Mouse (Mus musculus) liver, embryonic 13.5 days (tissue): ENCODE results near the gene Pfkfb4. TPM values are rescaled to one million over a fixed set of nuclear protein-coding genes. Genes with fewer than 3 reads are reported as not detected.

ENCODE experiments used
- ATAC-seq: fragments of 200-750 bp; cut with Nextera tagmentation; 2 replicates; pipeline ENCODE4 v1.8.0; 2017; ENCODE audit warnings: low read depth, mild to moderate bottlenecking, moderate number of reproducible peaks, moderate library complexity
- DNase-seq: peaks from one replicate; pipeline ENCODE4 v3.0.0; 2022
- H3K27ac ChIP-seq: fragments of 300-500 bp; sonication (generic); 2 replicates; pipeline ENCODE4 v1.5.1; 2015; ENCODE audit warnings: moderate library complexity, mild to moderate bottlenecking, inconsistent platforms
- H3K27me3 ChIP-seq: fragments of 300-500 bp; sonication (generic); 2 replicates; pipeline ENCODE4 v1.6.1; 2015; ENCODE audit warnings: mild to moderate bottlenecking, inconsistent platforms
- H3K36me3 ChIP-seq: fragments of 300-500 bp; sonication (generic); 2 replicates; pipeline ENCODE4 v1.6.1; 2015; ENCODE audit warnings: mild to moderate bottlenecking, inconsistent platforms
- H3K4me1 ChIP-seq: fragments of 300-500 bp; sonication (generic); replicated peaks from 2 replicates; pipeline ENCODE4 v1.6.1; 2015; ENCODE audit warnings: inconsistent platforms
- H3K4me2 ChIP-seq: fragments of 300-500 bp; sonication (generic); 2 replicates; pipeline ENCODE4 v1.6.1; 2015; ENCODE audit warnings: inconsistent platforms, mild to moderate bottlenecking, moderate library complexity
- H3K4me3 ChIP-seq: fragments of 300-500 bp; sonication (generic); replicated peaks from 2 replicates; pipeline ENCODE4 v1.5.1; 2015; ENCODE audit warnings: mild to moderate bottlenecking, inconsistent platforms
- H3K9ac ChIP-seq: fragments of 300-500 bp; sonication (generic); 2 replicates; pipeline ENCODE4 v1.6.1; 2015; ENCODE audit warnings: mild to moderate bottlenecking, inconsistent platforms
- H3K9me3 ChIP-seq: fragments of 300-500 bp; sonication (generic); replicated peaks from 2 replicates; pipeline ENCODE4 v1.6.1; 2016; ENCODE audit warnings: inconsistent platforms
- WGBS: fragments of 180-500 bp; shearing (Covaris S2); methylation state at CpG from one replicate; pipeline ENCODE4 v1.1.7; 2015; ENCODE audit not compliant: insufficient replicate concordance; 5-methylcytosine and 5-hydroxymethylcytosine counted together
- polyA plus RNA-seq: library from polyadenylated mRNA; unstranded; fragments of >200 nt; fragmentation: Nextera tagmentation; extraction: Ambion mirVana; gene quantifications from 2 replicates; pipeline ENCODE4 v1.2.1, GENCODE M21; 2015

Pfkfb4 gene
- polyA plus RNA-seq, 1 experiment from 2014 or later, result 2.3 TPM

DNA sequence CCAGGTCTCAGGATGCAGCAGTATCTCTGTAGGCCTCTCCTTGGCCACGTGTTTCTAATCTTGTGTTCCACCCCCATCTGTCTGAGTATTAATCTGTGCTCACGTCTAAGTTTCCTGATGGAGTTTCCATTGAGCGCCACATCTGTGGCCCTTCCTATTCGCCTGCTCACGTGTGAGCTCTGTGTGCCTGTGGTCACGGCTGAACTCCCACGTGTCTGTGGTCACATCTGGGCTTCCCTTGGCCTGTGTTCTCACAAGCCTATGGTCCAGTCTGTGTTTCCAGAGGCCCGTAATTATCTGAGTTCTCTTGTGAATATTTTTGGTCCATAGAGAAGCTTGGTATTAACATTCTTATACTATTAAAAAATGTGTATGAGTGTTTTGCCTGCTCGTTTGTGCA, 15.1 kb upstream of the Pfkfb4 start:
- Histone ChIP-seq H3K9me3 (no peaks in the 10 kb centered on the region), H3K4me2 (no peak overlapping the region), H3K9ac (no peak overlapping the region), H3K36me3 (no peaks in the 10 kb centered on the region), H3K27me3 (no peaks in the 10 kb centered on the region), H3K27ac (no peak overlapping the region), H3K4me1 (no peaks in the 10 kb centered on the region), H3K4me3 (no peak overlapping the region)
- no peak for ATAC-seq
- no peak for DNase-seq
- WGBS, result 53% methylated on average over 9 of the region's 9 CpGs

DNA sequence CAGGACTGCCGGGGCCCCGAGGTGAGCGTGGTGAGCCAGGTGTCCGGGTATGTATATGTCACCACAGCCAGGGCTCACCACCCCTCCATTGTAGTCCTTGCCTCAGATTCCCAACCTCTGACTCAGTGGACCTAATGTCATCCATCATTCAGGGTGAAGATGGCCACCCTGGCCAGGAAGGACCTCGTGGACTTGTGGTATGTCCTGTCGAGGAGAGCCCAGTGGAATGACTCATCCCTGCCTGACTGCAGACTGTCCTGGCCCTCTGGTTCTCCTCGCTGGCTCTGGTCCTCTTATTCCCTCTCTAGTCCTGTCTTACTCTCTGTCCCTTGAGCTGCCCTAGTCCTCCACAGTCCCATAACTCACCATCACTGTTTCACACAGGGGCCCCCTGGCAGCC, 13.6 kb upstream of the Pfkfb4 start:
- Histone ChIP-seq H3K9ac (no peak overlapping the region), H3K27me3 (no peaks in the 10 kb centered on the region), H3K4me1 (peaks cover 5% of the 10 kb centered on the region), H3K9me3 (no peaks in the 10 kb centered on the region), H3K4me2 (no peak overlapping the region), H3K27ac (no peak overlapping the region), H3K36me3 (no peaks in the 10 kb centered on the region), H3K4me3 (no peak overlapping the region)
- 55% methylated on average over 7 of the region's 7 CpGs for WGBS
- no peak for DNase-seq
- ATAC-seq, result no peak

DNA sequence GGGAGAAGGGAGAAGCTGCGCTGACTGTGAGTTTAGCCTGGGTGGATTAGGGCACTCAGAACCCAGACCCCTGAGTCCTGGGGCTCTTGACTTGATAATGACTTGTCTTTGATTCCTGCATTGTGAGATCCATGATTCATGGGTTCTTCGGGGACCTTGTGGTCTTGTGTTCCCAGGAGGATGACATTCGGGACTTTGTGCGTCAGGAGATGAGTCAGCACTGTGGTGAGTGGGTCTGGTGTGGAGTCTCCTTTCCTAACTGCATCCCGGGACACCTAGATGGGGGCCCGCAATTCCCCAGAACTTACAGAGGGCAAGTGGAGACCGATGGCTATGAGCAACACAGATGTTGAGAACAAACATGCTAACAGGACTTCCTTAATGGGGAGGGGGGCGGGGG, 9.1 kb upstream of the Pfkfb4 start:
- DNase-seq (no peak), ATAC-seq (no peak)
- H3K9me3 ChIP-seq, result no peaks in the 10 kb centered on the region
- H3K27me3 ChIP-seq, result 0 out of 2 replicates have a peak, but pooled peaks cover 7% of the 10 kb centered on the region
- no peak overlapping the region for H3K9ac ChIP-seq
- WGBS, result 54% methylated on average over 8 of the region's 8 CpGs
- peaks cover 17% of the 10 kb centered on the region for H3K4me1 ChIP-seq
- no peak overlapping the region for H3K4me3 ChIP-seq
- H3K27ac ChIP-seq, result no peak overlapping the region
- no peak overlapping the region for H3K4me2 ChIP-seq
- H3K36me3 ChIP-seq, result no peaks in the 10 kb centered on the region

DNA sequence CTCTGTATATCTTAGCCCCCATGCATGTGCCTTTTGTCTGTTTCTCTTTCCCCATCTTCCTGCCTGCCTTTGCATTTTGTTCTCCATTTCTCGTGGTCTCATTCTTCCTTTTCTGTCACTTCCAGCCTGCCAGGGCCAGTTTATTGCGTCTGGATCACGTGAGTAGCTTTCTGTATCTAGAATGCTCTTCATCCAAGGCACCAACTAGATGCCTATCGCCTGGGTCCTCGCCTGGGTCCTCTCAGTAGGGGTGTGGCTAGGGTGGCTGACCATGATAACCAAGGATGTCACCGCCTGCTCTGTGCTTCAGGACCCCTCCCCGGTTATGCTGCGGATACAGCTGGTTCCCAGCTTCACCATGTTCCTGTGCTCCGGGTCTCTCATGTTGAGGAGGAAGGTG, 8.4 kb upstream of the Pfkfb4 start:
- peak overlapping the region; percentile 6; the same call in 1 of the 2 replicates for H3K4me3 ChIP-seq
- no peaks in the 10 kb centered on the region for H3K36me3 ChIP-seq
- H3K27me3 ChIP-seq, result 0 out of 2 replicates have a peak, but pooled peaks cover 7% of the 10 kb centered on the region
- H3K9me3 ChIP-seq, result no peaks in the 10 kb centered on the region
- ATAC-seq (peak; percentile 85), DNase-seq (peak; percentile 56)
- H3K9ac ChIP-seq, result peak overlapping the region; percentile 29; the same call in 1 of the 2 replicates
- 30% methylated on average over 9 of the region's 9 CpGs for WGBS
- peak overlapping the region; percentile 48 for H3K4me2 ChIP-seq
- peaks cover 24% of the 10 kb centered on the region for H3K4me1 ChIP-seq
- peak overlapping the region; percentile 19; the same call in 1 of the 2 replicates for H3K27ac ChIP-seq

DNA sequence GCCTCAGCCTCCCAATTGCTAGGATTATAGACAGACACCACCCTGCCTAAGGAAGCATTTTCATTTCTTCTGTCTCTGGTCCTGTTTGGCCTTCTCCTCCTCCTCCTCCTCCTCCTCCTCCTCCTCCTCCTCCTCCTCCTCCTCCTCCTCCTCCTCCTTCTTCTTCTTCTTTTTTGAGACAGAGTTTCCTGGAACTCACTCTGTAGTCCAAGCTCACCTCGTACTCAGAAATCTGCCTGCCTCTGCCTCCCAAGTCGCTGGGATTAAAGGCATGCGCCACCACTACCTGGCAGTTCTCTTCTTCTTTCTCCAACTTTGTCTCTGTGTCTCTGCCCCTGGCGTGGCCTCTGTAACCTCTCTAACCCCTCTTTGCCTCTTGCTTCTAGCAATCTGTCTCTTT, 5.9 kb upstream of the Pfkfb4 start, which contains the start of gene Ucn2:
Ucn2 (plus strand) TSS at position 301 of the 400 bp plus-strand sequence.
- ATAC-seq, result no peak
- peaks cover 49% of the 10 kb centered on the region for H3K4me1 ChIP-seq

DNA sequence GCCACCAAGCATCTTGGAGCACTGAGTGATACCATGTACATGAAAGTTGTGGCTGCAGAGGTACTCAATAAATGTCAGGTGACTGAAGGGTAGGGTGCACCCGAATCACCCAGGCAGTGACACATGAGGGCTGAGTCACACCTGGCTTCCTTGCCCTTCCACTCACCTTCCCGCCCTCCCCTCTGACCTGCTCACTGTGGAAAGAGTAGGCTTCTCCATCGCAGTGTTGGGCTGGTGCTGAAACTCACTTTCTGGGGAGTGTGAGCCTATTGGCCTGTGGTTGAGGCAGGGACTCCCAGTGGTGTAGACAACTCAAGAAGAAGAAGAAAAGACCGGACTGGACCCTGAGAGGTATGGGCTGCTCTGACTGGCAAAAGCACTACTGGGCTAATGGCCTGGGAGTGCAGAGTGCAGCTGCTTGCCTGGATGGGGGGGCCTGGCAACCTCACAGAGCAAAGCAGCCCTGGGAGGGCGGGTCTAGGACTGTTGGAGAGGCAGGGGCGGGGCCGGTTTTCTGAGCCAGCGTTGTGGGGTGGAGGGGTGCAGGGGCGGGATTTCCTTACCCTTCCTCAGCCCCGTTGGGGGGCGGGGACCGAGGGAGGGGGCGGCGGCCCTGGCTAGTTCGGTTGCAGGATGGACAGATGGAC, 3.8 kb upstream of the Pfkfb4 start:
- Histone ChIP-seq H3K4me3 (no peak overlapping the region), H3K27me3 (0 out of 2 replicates have a peak, but pooled peaks cover 7% of the 10 kb centered on the region), H3K27ac (no peak overlapping the region), H3K4me1 (peaks cover 64% of the 10 kb centered on the region), H3K36me3 (no peaks in the 10 kb centered on the region), H3K9ac (no peak overlapping the region), H3K9me3 (no peaks in the 10 kb centered on the region), H3K4me2 (0 out of 2 replicates have a peak overlapping the region, but pooled peaks have one; percentile 21)
- ATAC-seq (no peak), DNase-seq (peak; percentile 45)
- WGBS, result 19% methylated on average over 14 of the region's 15 CpGs

More for the DNA sequence above, 5.9 kb upstream of the Pfkfb4 start, which contains the start of gene Ucn2:
- H3K27ac ChIP-seq, result no peak within 1 kb of the TSS
- no peak for DNase-seq
- no peak within 1 kb of the TSS for H3K4me3 ChIP-seq
- no peaks in the 10 kb centered on the region for H3K36me3 ChIP-seq
- no peak within 1 kb of the TSS for H3K4me2 ChIP-seq
- 55% methylated on average over 4 of the region's 4 CpGs for WGBS
- H3K9ac ChIP-seq, result no peak within 1 kb of the TSS
- H3K9me3 ChIP-seq, result no peaks in the 10 kb centered on the region
- H3K27me3 ChIP-seq, result 0 out of 2 replicates have a peak, but pooled peaks cover 7% of the 10 kb centered on the region

DNA sequence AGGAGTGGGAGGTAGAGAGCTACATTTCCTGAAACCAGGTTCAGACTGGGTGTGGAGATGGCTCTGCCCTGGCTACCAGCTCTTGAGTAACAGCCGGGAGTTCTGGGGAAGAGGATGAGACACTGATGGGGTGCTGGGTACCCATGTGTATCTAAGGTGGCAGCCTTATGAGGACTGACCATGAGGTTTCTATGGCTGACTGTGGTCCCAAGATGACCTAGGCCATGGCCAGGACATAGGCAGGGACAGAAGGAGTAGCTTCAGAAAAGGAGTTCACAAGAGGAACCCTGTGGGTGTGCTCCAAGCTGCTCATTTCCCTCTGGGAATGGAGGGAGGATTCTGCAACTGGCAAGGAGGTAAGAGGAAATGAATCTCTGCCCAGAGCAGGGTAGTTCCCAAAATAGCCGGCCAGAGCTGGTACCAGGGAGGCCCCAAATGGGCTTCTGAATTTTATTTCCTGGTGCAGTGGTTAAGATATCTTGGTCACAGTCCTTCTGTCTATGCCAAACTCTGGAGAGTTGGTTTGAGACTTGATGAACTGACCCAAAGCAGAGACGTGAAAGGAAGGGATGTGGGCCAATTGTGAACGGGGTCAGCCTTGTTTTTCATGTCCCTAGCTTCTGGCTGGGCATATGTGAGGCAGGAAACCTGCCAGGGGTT, 1.6 kb upstream of the Pfkfb4 start:
- Histone ChIP-seq H3K4me3 (no peak overlapping the region), H3K4me2 (no peak overlapping the region), H3K27me3 (0 out of 2 replicates have a peak, but pooled peaks cover 3% of the 10 kb centered on the region), H3K36me3 (no peaks in the 10 kb centered on the region), H3K9me3 (no peaks in the 10 kb centered on the region), H3K9ac (no peak overlapping the region), H3K27ac (peak overlapping the region; percentile 23; the same call in 1 of the 2 replicates), H3K4me1 (peaks cover 59% of the 10 kb centered on the region)
- ATAC-seq, result no peak
- WGBS, result 63% methylated on average over 4 of the region's 4 CpGs
- DNase-seq, result no peak

DNA sequence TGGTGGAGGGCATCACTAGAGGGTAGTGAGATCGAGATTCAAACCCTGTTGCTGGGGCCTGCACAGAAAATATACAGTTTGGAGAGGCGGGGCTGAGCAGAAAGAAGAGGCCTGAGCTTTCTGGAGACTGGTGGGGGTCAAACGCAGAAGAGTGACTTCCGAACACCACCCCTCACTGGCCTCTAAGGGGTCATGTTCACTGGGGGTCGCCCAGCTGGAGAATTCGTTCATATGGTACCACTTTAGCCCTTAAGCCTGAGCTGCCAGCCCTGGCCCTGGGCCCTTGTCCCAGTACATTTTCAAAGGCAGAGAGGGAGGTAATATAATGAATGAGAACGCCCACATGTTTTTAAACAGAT, 1.1 kb upstream of the Pfkfb4 start:
- no peaks in the 10 kb centered on the region for H3K36me3 ChIP-seq
- WGBS, result 71% methylated on average over 7 of the region's 7 CpGs
- peak overlapping the region; percentile 91 for H3K4me2 ChIP-seq
- peaks cover 64% of the 10 kb centered on the region for H3K4me1 ChIP-seq
- H3K27ac ChIP-seq, result peak overlapping the region; percentile 23; the same call in 1 of the 2 replicates
- DNase-seq (no peak), ATAC-seq (no peak)
- H3K4me3 ChIP-seq, result no peak overlapping the region
- H3K27me3 ChIP-seq, result no peaks in the 10 kb centered on the region
- H3K9ac ChIP-seq, result 0 out of 2 replicates have a peak overlapping the region, but pooled peaks have one; percentile 60
- H3K9me3 ChIP-seq, result no peaks in the 10 kb centered on the region

DNA sequence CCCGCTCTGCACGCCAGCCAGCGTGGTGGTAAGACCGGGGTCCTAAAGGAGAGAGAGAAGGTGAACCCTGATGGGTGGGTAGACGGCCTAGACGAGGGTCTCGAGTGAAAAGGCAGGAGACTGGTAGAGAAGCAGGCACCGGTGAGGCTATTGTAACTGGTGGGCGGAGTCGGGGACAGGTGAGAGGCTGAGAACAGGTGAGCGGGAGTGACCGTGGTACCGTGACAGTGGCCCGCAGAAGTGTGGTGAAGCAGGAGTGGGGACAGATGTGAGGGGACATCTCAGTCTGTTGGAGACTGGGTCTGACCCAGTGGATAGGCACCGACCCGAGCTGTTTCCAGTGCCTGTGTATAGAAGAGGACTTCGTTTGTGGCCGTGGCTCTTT, 499 bp downstream of the Pfkfb4 start:
- Histone ChIP-seq H3K27ac (no peak overlapping the region), H3K36me3 (no peaks in the 10 kb centered on the region), H3K4me3 (peak overlapping the region; percentile 65), H3K4me1 (peaks cover 77% of the 10 kb centered on the region), H3K4me2 (peak overlapping the region; percentile 91), H3K9ac (peak overlapping the region; percentile 65), H3K9me3 (no peaks in the 10 kb centered on the region), H3K27me3 (no peaks in the 10 kb centered on the region)
- ATAC-seq (no peak), DNase-seq (no peak)
- 15% methylated on average over 18 of the region's 18 CpGs for WGBS

DNA sequence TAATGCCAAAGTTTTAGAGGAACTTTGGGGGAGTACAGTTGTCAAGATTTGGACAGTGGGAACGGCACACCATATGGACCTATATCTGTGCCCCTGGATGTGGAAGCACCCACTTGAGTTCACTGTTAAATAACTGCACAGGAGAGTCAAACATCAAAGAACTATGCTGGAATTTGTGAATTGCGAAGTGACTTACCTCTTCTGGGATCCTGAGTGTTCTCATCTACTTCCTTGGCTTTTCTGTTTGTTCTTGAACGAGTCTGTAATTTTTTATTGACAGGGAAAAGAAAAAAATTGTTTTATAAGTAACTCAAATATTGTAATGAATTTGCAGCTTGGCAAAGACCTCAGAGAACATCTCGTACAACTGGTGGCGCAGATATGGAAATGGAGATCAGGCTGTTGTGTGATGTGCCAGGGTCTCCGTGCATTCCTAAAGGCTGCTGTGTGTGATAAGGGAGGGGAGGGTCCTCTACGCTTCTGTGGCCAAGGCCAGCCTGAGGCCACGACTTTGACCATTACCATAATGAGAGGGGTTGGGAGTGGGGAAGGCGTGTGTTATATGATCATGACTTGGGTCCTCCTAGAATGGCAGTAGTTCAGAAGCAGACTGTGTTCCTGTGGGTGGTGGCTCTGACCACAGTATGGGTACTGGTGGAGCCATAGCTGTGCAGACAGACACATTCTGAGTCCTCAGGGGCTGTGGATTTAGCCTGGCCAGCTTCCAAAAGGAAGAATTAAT, 1.2 kb downstream of the Pfkfb4 start:
- Histone ChIP-seq H3K9me3 (no peaks in the 10 kb centered on the region), H3K27me3 (no peaks in the 10 kb centered on the region), H3K4me2 (peak overlapping the region; percentile 91), H3K4me3 (peak overlapping the region; percentile 65), H3K36me3 (no peaks in the 10 kb centered on the region), H3K9ac (0 out of 2 replicates have a peak overlapping the region, but pooled peaks have one; percentile 65), H3K4me1 (peaks cover 75% of the 10 kb centered on the region), H3K27ac (no peak overlapping the region)
- 42% methylated on average over 9 of the region's 9 CpGs for WGBS
- no peak for DNase-seq
- ATAC-seq, result no peak

DNA sequence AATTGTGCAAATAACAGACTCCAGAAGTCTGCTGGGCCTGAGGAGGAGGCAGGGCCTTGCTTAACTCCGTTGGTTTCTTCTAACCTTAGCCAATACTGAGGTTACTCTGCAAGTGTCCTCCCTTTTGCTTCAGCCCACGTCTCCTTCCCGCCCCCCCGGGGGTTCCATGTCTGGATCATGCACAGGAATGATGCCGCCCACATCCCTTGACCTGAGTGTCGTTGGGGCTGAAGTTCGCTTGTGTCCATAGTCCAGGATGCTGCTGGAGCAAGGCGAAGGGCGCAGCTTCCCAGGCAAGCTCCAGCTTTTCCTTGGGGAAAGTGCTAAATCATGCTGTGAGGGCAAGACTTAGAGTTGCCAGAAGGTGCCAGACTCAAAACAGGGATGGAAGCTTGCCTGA, 4.8 kb downstream of the Pfkfb4 start:
- no peak overlapping the region for H3K4me3 ChIP-seq
- H3K27me3 ChIP-seq, result no peaks in the 10 kb centered on the region
- no peaks in the 10 kb centered on the region for H3K36me3 ChIP-seq
- H3K4me1 ChIP-seq, result peaks cover 46% of the 10 kb centered on the region
- no peaks in the 10 kb centered on the region for H3K9me3 ChIP-seq
- ATAC-seq (no peak), DNase-seq (no peak)
- H3K9ac ChIP-seq, result no peak overlapping the region
- 64% methylated on average over 9 of the region's 9 CpGs for WGBS
- H3K27ac ChIP-seq, result no peak overlapping the region
- H3K4me2 ChIP-seq, result no peak overlapping the region
